Mouse (Mus musculus) bone marrow macrophage, adult 2 months (primary cell): Measurements from ENCODE around the gene Krt24. TPM values are rescaled to one million over a fixed set of nuclear protein-coding genes. Genes with fewer than 3 reads are reported as not detected.
"Not testable (repeated sequence)": the region's sequence is repeated elsewhere in the genome, so short reads cannot be mapped to it uniquely, and the experiment has no call there.

Source experiments
- H3K27ac ChIP-seq: 2 replicates; pipeline ENCODE4 v1.5.1; 2012; ENCODE audit warnings: low read depth, low read length; ENCODE audit not compliant: insufficient read depth
- H3K4me1 ChIP-seq: 2 replicates; pipeline ENCODE4 v1.6.1; 2012; ENCODE audit warnings: low read length; ENCODE audit not compliant: control insufficient read depth, insufficient read depth
- H3K4me3 ChIP-seq: 2 replicates; pipeline ENCODE4 v1.5.1; 2012; ENCODE audit warnings: mild to moderate bottlenecking, low read length, moderate library complexity; ENCODE audit not compliant: insufficient read depth
- CTCF ChIP-seq: IDR thresholded peaks from 2 replicates; pipeline ENCODE4 v1.5.1; 2012; ENCODE audit warnings: low read depth, mild to moderate bottlenecking, low read length, moderate library complexity
- POLR2A ChIP-seq: IDR thresholded peaks from 2 replicates; pipeline ENCODE4 v1.6.1; 2012; ENCODE audit warnings: mild to moderate bottlenecking, low read depth, low read length, borderline replicate concordance
- polyA plus RNA-seq: library from polyadenylated mRNA; stranded (reverse); fragments of >200 nt; gene quantifications from 2 replicates; pipeline ENCODE4 v1.2.4, GENCODE M21; 2012; ENCODE audit not compliant: missing spikeins, insufficient read depth, insufficient read length

The Krt24 gene
- polyA plus RNA-seq, 1 experiment, result not detected

- Histone ChIP-seq H3K4me1 (no peaks in the 10 kb centered on the region), H3K27ac (no peak overlapping the region), H3K4me3 (no peak overlapping the region)
- no peak for TF ChIP-seq POLR2A
- no peak for TF ChIP-seq CTCF
Measured at GRCm38 (mm10) chr11:99256213-99256612, 28.8 kb downstream of the Krt24 start.

- Histone ChIP-seq H3K4me1 (no peaks in the 10 kb centered on the region), H3K27ac (no peak overlapping the region), H3K4me3 (no peak overlapping the region)
- TF ChIP-seq CTCF, result no peak
- TF ChIP-seq POLR2A, result no peak
Measured at GRCm38 (mm10) chr11:99255316-99255715, 29.7 kb downstream of the Krt24 start.

- no peak overlapping the region for H3K27ac ChIP-seq
- no peaks in the 10 kb centered on the region for H3K4me1 ChIP-seq
- TF ChIP-seq POLR2A, result no peak
- no peak for TF ChIP-seq CTCF
- H3K4me3 ChIP-seq, result no peak overlapping the region
Measured at GRCm38 (mm10) chr11:99253893-99254292, 31.2 kb downstream of the Krt24 start.

- Histone ChIP-seq H3K27ac (no peak overlapping the region), H3K4me3 (no peak overlapping the region), H3K4me1 (no peaks in the 10 kb centered on the region)
- TF ChIP-seq CTCF (no peak), POLR2A (no peak)
Measured at GRCm38 (mm10) chr11:99252671-99253070, 32.4 kb downstream of the Krt24 start.

- TF ChIP-seq CTCF, result no peak
- no peak for TF ChIP-seq POLR2A
- H3K27ac ChIP-seq, result no peak overlapping the region
Measured at GRCm38 (mm10) chr11:99250666-99251065, 34.4 kb downstream of the Krt24 start.

GRCm38 (mm10) chr11:99250241-99250640 lies 34.8 kb downstream of the Krt24 start:
- TF ChIP-seq POLR2A (no peak), CTCF (no peak)
- no peak overlapping the region for H3K4me3 ChIP-seq
- no peak overlapping the region for H3K27ac ChIP-seq
- H3K4me1 ChIP-seq, result no peaks in the 10 kb centered on the region

More at GRCm38 (mm10) chr11:99250666-99251065, 34.4 kb downstream of the Krt24 start:
- Histone ChIP-seq H3K4me3 (no peak overlapping the region), H3K4me1 (no peaks in the 10 kb centered on the region)

- Histone ChIP-seq H3K4me1 (no peaks in the 10 kb centered on the region), H3K27ac (no peak overlapping the region), H3K4me3 (no peak overlapping the region)
- TF ChIP-seq POLR2A, result no peak
- peak; percentile 48 for TF ChIP-seq CTCF
Measured at GRCm38 (mm10) chr11:99249115-99249514, 35.9 kb downstream of the Krt24 start.

GRCm38 (mm10) chr11:99247916-99248315 lies 37.1 kb downstream of the Krt24 start:
- TF ChIP-seq POLR2A, result no peak
- no peak for TF ChIP-seq CTCF
- no peaks in the 10 kb centered on the region for H3K4me1 ChIP-seq
- H3K27ac ChIP-seq, result no peak overlapping the region
- no peak overlapping the region for H3K4me3 ChIP-seq

GRCm38 (mm10) chr11:99244519-99244918 lies 40.5 kb downstream of the Krt24 start:
- not testable (repeated sequence) for H3K4me3 ChIP-seq, H3K4me1 ChIP-seq, H3K27ac ChIP-seq

GRCm38 (mm10) chr11:99243820-99244374 lies 41.2 kb downstream of the Krt24 start, which contains the start of gene Krt222:
Gene Krt222 (minus strand): TSS chr11:99244085.
- H3K4me1 ChIP-seq, result no peaks in the 10 kb centered on the region
- no peak within 1 kb of the TSS for H3K27ac ChIP-seq
- H3K4me3 ChIP-seq, result no peak within 1 kb of the TSS
- no peak for TF ChIP-seq CTCF
- no peak for TF ChIP-seq POLR2A
